Mouse (Mus musculus) hindbrain, embryonic 14.5 days (tissue): ENCODE results near the gene Dnajb2. TPM values are rescaled to one million over a fixed set of nuclear protein-coding genes. Genes with fewer than 3 reads are reported as not detected.
A peak's percentile ranks its signal among the peaks of the same experiment; 100 is the strongest.

Source experiments
- ATAC-seq: fragments of 200-750 bp; cut with Nextera tagmentation; 2 replicates; pipeline ENCODE4 v1.8.0; 2017; ENCODE audit warnings: moderate number of reproducible peaks, mild to moderate bottlenecking, moderate TSS enrichment, moderate library complexity; ENCODE audit not compliant: low FRiP score
- DNase-seq: peaks from one replicate; pipeline ENCODE4 v3.0.0-alpha.2; 2015; ENCODE audit warnings: low spot score
- H3K27ac ChIP-seq: fragments of 300-500 bp; sonication (generic); 2 replicates; pipeline ENCODE4 v1.5.1; 2014; ENCODE audit warnings: mild to moderate bottlenecking, moderate library complexity
- H3K27me3 ChIP-seq: fragments of 300-500 bp; sonication (generic); 2 replicates; pipeline ENCODE4 v1.6.1; 2014; ENCODE audit warnings: mild to moderate bottlenecking, low read length, mixed read lengths; ENCODE audit not compliant: control insufficient read depth, insufficient read depth
- H3K36me3 ChIP-seq: fragments of 300-500 bp; sonication (generic); replicated peaks from 2 replicates; pipeline ENCODE4 v1.6.1; 2014; ENCODE audit not compliant: control insufficient read depth, insufficient read depth
- H3K4me1 ChIP-seq: fragments of 300-500 bp; sonication (generic); replicated peaks from 2 replicates; pipeline ENCODE4 v1.6.1; 2014; ENCODE audit warnings: antibody characterized with exemption, low read length, mixed read lengths; ENCODE audit not compliant: control insufficient read depth, insufficient read depth
- H3K4me2 ChIP-seq: fragments of 300-500 bp; sonication (generic); replicated peaks from 2 replicates; pipeline ENCODE4 v1.6.1; 2014; ENCODE audit warnings: mild to moderate bottlenecking, moderate library complexity
- H3K4me3 ChIP-seq: fragments of 300-500 bp; sonication (generic); replicated peaks from 2 replicates; pipeline ENCODE4 v1.5.1; 2014; ENCODE audit warnings: mild to moderate bottlenecking, low read length
- H3K9ac ChIP-seq: fragments of 300-500 bp; sonication (generic); 2 replicates; pipeline ENCODE4 v1.6.1; 2014
- H3K9me3 ChIP-seq: fragments of 300-500 bp; sonication (generic); 2 replicates; pipeline ENCODE4 v1.6.1; 2016; ENCODE audit warnings: low read length; ENCODE audit not compliant: control insufficient read depth
- WGBS: fragments of 180-500 bp; shearing (Covaris S2); extraction: QIAGEN DNeasy Blood & Tissue Kit; methylation state at CpG from one replicate; pipeline ENCODE4 v1.1.7; 2014; 5-methylcytosine and 5-hydroxymethylcytosine counted together
- polyA plus RNA-seq: library from polyadenylated mRNA; unstranded; fragments of >200 nt; fragmentation: Nextera tagmentation; extraction: Ambion mirVana; gene quantifications from 2 replicates; pipeline ENCODE4 v1.2.1, GENCODE M21; 2014

Dnajb2 gene
- polyA plus RNA-seq, 1 experiment from 2014 or later, result 39.5 TPM

DNA sequence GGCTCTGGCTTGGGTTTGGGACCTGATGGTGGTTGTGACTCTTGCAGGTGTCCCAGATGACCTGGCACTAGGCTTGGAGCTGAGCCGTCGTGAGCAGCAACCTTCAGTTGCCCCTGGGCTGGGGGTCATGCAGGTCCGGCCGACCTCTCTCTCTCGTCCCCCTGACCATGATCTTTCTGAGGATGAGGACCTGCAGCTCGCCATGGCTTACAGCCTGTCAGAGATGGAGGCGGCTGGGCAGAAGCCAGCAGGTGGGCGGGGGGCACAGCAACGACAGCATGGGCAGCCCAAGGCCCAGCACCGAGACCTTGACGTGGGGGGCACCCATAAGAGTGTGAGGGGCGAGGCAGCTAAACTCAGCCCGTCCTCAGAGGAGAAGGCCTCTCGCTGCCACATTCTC is 7.2 kb downstream of the Dnajb2 start:
- WGBS, result 90% methylated on average over 14 of the region's 14 CpGs
- Histone ChIP-seq H3K9me3 (no peaks in the 10 kb centered on the region), H3K4me1 (no peaks in the 10 kb centered on the region), H3K4me2 (no peak overlapping the region), H3K9ac (no peak overlapping the region), H3K27ac (no peak overlapping the region), H3K36me3 (peaks cover 30% of the 10 kb centered on the region), H3K27me3 (no peaks in the 10 kb centered on the region), H3K4me3 (no peak overlapping the region)
- ATAC-seq, result no peak
- no peak for DNase-seq

GRCm38 (mm10) chr1:75244175-75244826 is 8.1 kb downstream of the Dnajb2 start:
- 85% methylated on average over 12 of the region's 12 CpGs for WGBS
- ATAC-seq (peak; percentile 4; the same call in 1 of the 2 replicates), DNase-seq (no peak)

DNA sequence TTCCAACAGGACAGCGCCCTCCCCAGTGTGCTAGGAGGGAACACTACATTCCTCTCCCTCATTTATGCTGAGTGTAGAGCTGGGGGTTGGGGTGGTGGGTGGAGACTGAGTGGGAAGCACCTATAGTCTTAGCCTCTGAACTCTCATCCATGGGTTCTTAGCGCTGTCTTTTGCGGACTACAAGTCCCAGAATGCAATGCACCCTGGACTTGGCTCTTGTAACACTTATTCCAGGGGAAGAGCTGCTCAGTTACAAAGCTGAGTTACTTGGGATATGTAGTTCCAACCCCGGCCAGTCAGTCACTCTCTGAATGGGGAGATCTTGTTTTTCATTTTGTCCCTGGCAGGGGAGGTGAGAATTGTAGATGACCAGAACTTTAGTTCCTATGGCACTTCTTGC is 8.6 kb downstream of the Dnajb2 start:
- DNase-seq (peak; percentile 70), ATAC-seq (peak; percentile 64; the same call in 1 of the 2 replicates)
- H3K27me3 ChIP-seq, result no peaks in the 10 kb centered on the region
- no peaks in the 10 kb centered on the region for H3K9me3 ChIP-seq
- no peak overlapping the region for H3K4me2 ChIP-seq
- 20% methylated on average over 4 of the region's 4 CpGs for WGBS
- H3K4me1 ChIP-seq, result no peaks in the 10 kb centered on the region
- H3K27ac ChIP-seq, result no peak overlapping the region; the same call in 1 of the 2 replicates
- no peak overlapping the region for H3K4me3 ChIP-seq
- H3K9ac ChIP-seq, result no peak overlapping the region
- H3K36me3 ChIP-seq, result peaks cover 22% of the 10 kb centered on the region

More at GRCm38 (mm10) chr1:75244175-75244826, 8.1 kb downstream of the Dnajb2 start:
- Histone ChIP-seq H3K36me3 (peaks cover 26% of the 10 kb centered on the region), H3K4me3 (no peak overlapping the region), H3K27me3 (no peaks in the 10 kb centered on the region), H3K4me1 (no peaks in the 10 kb centered on the region), H3K4me2 (no peak overlapping the region), H3K9me3 (no peaks in the 10 kb centered on the region), H3K9ac (no peak overlapping the region), H3K27ac (no peak overlapping the region)

DNA sequence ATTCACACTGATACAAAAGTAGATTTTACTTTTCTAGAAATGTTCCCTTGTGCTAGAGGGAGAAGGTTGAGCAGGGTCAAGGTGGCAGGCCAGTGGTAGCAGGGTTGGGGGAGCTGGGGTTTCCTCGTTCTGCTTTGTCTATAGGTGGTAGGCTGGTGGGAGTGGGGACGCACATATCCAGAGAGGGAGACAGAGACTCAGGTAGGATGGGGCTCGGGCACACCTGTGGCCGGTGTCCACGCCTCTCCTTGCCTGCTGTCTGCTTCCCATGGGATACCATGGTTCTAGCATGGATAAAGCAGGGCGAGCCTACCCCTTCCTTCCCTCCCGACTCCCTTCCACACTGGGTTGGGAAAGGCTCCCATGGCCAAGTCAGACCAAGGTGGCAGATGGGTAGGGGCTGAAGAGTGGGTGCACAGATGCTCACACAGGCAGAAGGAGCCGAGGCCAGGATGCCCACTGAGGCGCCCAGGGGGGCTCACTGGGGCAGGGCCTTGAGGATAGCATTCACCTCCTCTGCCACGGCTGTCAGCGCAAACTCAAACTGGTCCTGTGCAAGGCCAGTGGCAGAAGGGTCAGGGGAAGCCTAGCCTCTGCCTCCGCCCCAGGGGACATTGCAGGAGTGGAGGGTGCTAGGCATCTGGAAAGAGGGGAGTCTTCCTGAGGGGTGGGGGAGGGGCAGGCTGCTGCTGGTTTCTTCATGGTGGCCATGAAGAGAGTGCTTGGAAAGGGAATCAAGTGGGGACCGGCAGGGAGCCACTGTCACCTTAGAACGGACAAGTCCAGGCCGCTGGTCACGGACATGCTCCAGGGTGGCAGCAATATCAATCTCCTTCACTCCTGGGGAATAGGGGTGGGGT is 11.1 kb downstream of the Dnajb2 start:
- H3K9ac ChIP-seq, result no peak overlapping the region; the same call in 1 of the 2 replicates

DNA sequence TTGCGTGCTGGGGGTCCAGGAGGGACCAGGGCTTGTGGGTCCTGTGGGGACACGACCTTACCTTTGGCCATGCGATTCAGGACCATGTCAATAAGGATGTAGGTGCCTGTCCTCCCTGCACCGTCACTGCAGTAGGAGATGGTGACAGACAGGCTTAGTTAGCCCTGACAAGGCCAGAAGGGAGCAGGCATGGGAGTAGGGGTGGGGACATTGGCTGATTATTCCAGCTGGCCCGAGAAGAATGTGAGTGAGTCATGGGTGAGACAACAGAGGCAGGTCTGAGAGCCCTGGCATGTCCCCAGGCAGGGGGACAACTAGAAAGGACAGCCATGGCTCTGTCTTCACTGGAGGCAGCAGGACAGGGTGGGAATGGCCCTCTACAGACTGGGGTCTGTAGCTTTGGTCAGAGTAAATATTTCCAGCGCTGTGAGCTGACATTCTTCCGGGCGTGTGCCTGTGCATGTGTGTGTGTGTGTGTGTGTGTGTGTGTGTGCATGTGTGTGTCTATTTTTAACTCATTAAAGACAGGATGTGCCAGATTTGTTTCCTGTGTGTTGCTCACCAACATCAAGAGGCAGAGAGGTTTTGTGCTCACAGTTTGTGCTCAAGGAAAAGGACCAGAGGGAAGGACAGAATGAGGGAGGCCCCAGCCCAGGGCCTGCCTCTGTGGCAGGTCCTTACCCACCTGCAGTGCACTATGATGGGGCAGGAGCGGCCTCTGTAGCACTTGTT is 12.0 kb downstream of the Dnajb2 start:
- Histone ChIP-seq H3K9me3 (no peaks in the 10 kb centered on the region), H3K4me3 (no peak overlapping the region), H3K9ac (no peak overlapping the region), H3K4me1 (0 out of 2 replicates have a peak, but pooled peaks cover 6% of the 10 kb centered on the region), H3K27ac (no peak overlapping the region), H3K36me3 (peaks cover 6% of the 10 kb centered on the region), H3K4me2 (no peak overlapping the region), H3K27me3 (no peaks in the 10 kb centered on the region)
- 58% methylated on average over 9 of the region's 9 CpGs for WGBS
- ATAC-seq (no peak; the same call in 1 of the 2 replicates), DNase-seq (no peak)

More for the DNA sequence above, 11.1 kb downstream of the Dnajb2 start:
- Histone ChIP-seq H3K4me1 (0 out of 2 replicates have a peak, but pooled peaks cover 6% of the 10 kb centered on the region), H3K4me2 (no peak overlapping the region), H3K27me3 (no peaks in the 10 kb centered on the region), H3K4me3 (no peak overlapping the region), H3K9me3 (no peaks in the 10 kb centered on the region), H3K27ac (no peak overlapping the region), H3K36me3 (peaks cover 6% of the 10 kb centered on the region)
- DNase-seq (no peak), ATAC-seq (no peak)
- 85% methylated on average over 16 of the region's 16 CpGs for WGBS

GRCm38 (mm10) chr1:75250498-75250897 is 14.3 kb downstream of the Dnajb2 start:
- Histone ChIP-seq H3K4me3 (no peak overlapping the region), H3K4me2 (no peak overlapping the region), H3K36me3 (no peaks in the 10 kb centered on the region; the same call in 1 of the 2 replicates), H3K9me3 (no peaks in the 10 kb centered on the region), H3K9ac (no peak overlapping the region), H3K27me3 (no peaks in the 10 kb centered on the region), H3K4me1 (0 out of 2 replicates have a peak, but pooled peaks cover 6% of the 10 kb centered on the region), H3K27ac (no peak overlapping the region)
- ATAC-seq, result no peak
- DNase-seq, result no peak
- 67% methylated on average over 3 of the region's 3 CpGs for WGBS

DNA sequence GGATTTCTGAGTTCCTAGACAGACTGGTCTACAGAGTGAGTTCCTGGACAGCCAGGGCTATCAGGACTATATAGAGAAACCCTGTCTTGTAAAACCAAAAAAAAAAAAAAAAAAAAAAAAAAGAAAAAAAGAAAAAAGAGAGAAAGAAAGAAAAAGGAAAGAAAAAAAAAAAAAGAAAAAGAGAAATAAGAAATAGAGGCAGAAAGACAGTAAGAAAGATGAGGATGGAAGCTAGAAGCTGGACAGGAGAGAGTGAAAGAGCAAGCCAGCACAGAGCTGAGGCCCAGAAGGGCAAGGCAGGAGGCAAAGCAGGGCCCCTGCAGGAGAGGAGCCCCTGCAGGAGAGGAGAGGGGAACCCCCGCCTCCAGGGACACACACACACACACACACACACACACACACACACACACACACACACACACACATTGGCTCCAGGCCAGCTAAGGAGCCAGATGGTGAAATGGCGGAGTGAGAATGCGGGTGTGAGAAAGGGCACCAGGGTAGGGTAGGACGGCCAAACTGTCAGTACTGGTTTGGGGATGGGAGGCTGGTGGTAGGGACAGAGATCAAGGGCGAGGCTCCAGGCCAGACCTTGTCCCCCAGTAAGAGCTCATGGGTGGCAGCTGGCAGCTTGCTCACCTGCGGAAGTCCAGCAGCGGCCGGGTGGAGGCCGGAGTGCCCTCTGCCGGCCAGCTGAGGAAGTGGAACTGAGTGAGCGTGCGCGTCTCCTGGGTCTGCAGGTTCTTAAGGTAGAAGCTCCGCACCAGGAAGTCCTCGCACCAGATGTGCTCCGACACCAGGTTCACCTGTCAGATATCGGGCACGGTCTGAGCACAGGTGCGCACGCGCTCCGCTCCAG is 15.1 kb downstream of the Dnajb2 start:
- H3K27ac ChIP-seq, result no peak overlapping the region
- H3K27me3 ChIP-seq, result no peaks in the 10 kb centered on the region
- peak overlapping the region; percentile 40 for H3K4me2 ChIP-seq
- DNase-seq (peak; percentile 73), ATAC-seq (peak; percentile 45)
- H3K4me1 ChIP-seq, result 0 out of 2 replicates have a peak, but pooled peaks cover 6% of the 10 kb centered on the region
- no peaks in the 10 kb centered on the region for H3K9me3 ChIP-seq
- H3K4me3 ChIP-seq, result no peak overlapping the region; the same call in 1 of the 2 replicates
- 0 out of 2 replicates have a peak overlapping the region, but pooled peaks have one; percentile 25 for H3K9ac ChIP-seq
- no peaks in the 10 kb centered on the region; the same call in 1 of the 2 replicates for H3K36me3 ChIP-seq
- WGBS, result 3% methylated on average over 22 of the region's 22 CpGs

- 73% methylated on average over 13 of the region's 13 CpGs for WGBS
- ATAC-seq, result no peak
- DNase-seq, result no peak
- H3K9me3 ChIP-seq, result no peaks in the 10 kb centered on the region
- H3K27ac ChIP-seq, result no peak overlapping the region
- H3K4me1 ChIP-seq, result 0 out of 2 replicates have a peak, but pooled peaks cover 6% of the 10 kb centered on the region
- no peaks in the 10 kb centered on the region for H3K36me3 ChIP-seq
- H3K4me3 ChIP-seq, result no peak overlapping the region
- no peak overlapping the region for H3K9ac ChIP-seq
- no peaks in the 10 kb centered on the region for H3K27me3 ChIP-seq
- no peak overlapping the region for H3K4me2 ChIP-seq
Measured at GRCm38 (mm10) chr1:75252308-75252707, 16.1 kb downstream of the Dnajb2 start.
